Mouse (Mus musculus): Measurements from ENCODE around the gene Bglap2. TPM values are rescaled to one million over a fixed set of nuclear protein-coding genes. Genes with fewer than 3 reads are reported as not detected.
"Not testable (repeated sequence)": the region's sequence is repeated elsewhere in the genome, so short reads cannot be mapped to it uniquely, and the experiment has no call there.

Bglap2 gene
- polyA plus RNA-seq, 1 experiment from 2014 or later: not detected

DNA sequence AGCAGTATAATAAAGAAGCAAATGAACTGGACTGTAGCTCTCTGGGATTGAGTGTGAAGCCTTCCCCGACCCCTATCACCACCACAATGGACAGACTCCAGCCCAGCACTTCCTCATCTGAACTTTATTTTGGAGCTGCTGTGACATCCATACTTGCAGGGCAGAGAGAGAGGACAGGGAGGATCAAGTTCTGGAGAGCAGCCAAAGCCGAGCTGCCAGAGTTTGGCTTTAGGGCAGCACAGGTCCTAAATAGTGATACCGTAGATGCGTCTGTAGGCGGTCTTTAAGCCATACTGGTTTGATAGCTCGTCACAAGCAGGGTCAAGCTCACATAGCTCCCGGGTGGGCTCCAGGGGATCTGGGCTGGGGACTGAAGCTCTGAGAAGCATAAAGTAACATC, 10.0 kb downstream of the Bglap2 start:
- not testable (repeated sequence) for H3K9ac ChIP-seq (replicated peaks; ENCODE audit: low read depth, low read length); H3K27me3 ChIP-seq (replicated peaks; ENCODE audit: control insufficient read depth, insufficient read depth, low read length); H3K36me3 ChIP-seq (ENCODE audit: control insufficient read depth, insufficient read depth); H3K27ac ChIP-seq (ENCODE audit: low read length); H3K4me3 ChIP-seq (replicated peaks; ENCODE audit: low read length); ATAC-seq; H3K4me1 ChIP-seq (replicated peaks; ENCODE audit: control insufficient read depth, insufficient read depth, low read length); H3K9me3 ChIP-seq (ENCODE audit: control insufficient read depth, low read length); H3K4me2 ChIP-seq (ENCODE audit: low read length)
- WGBS: 89% methylated on average over 7 of the region's 7 CpGs

- not testable (repeated sequence) for H3K36me3 ChIP-seq (ENCODE audit: control insufficient read depth, insufficient read depth); H3K4me2 ChIP-seq (ENCODE audit: low read length); H3K4me1 ChIP-seq (replicated peaks; ENCODE audit: control insufficient read depth, insufficient read depth, low read length); H3K27me3 ChIP-seq (replicated peaks; ENCODE audit: control insufficient read depth, insufficient read depth, low read length); H3K27ac ChIP-seq (ENCODE audit: low read length); H3K4me3 ChIP-seq (replicated peaks; ENCODE audit: low read length); H3K9ac ChIP-seq (replicated peaks; ENCODE audit: low read depth, low read length); H3K9me3 ChIP-seq (ENCODE audit: control insufficient read depth, low read length)
- peak; percentile 19 for ATAC-seq
- WGBS: 47% methylated on average over 3 of the region's 7 CpGs
Measured at GRCm38 (mm10) chr3:88367517-88367916, 11.0 kb downstream of the Bglap2 start.

DNA sequence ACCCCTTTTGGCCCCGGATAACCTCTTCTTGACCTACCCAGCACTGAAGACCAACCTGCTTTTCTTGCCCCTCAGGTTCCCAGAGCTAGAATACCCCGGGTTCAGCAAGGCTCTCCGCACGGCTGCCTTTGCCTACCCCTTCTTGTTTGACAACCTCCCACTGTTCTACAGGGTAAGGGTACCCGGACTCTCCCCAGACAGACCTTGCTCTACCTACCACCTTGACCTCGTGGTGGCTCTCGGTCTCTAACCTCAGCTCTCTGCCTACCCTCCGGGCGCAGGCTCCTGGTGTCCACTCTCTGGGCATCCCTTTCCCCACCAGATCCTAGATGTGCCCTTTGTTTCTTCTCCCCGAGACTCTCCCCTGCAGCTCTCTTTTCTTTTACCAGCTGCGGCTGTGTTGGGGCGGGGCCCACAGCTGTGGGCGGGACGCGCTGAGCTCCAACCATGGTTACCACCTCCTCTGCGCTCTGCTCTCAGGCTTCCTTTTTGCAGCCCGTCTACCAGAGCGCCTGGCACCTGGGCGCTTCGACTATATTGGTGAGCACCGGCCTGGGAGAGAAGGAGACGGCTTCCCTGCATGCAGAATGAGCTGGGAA, 11.6 kb downstream of the Bglap2 start:
- not testable (repeated sequence) for H3K36me3 ChIP-seq (ENCODE audit: control insufficient read depth, insufficient read depth); H3K27me3 ChIP-seq (replicated peaks; ENCODE audit: control insufficient read depth, insufficient read depth, low read length); H3K4me1 ChIP-seq (replicated peaks; ENCODE audit: control insufficient read depth, insufficient read depth, low read length); H3K9me3 ChIP-seq (ENCODE audit: control insufficient read depth, low read length)
- Histone ChIP-seq H3K9ac (replicated peaks; ENCODE audit: low read depth, low read length) (0 out of 2 replicates have a peak overlapping the region, but pooled peaks have one; percentile 5), H3K4me2 (ENCODE audit: low read length) (peak overlapping the region; percentile 28), H3K27ac (ENCODE audit: low read length) (0 out of 2 replicates have a peak overlapping the region, but pooled peaks have one; percentile 34), H3K4me3 (replicated peaks; ENCODE audit: low read length) (peak overlapping the region; percentile 25)
- 4% methylated on average over 18 of the region's 22 CpGs for WGBS
- ATAC-seq: peak; percentile 93

- 46% methylated on average over 34 of the region's 34 CpGs for WGBS
- Histone ChIP-seq H3K27ac (ENCODE audit: low read length) (no peak overlapping the region), H3K36me3 (ENCODE audit: control insufficient read depth, insufficient read depth) (peaks cover 8% of the 10 kb centered on the region), H3K4me3 (replicated peaks; ENCODE audit: low read length) (no peak overlapping the region), H3K4me2 (ENCODE audit: low read length) (no peak overlapping the region), H3K27me3 (replicated peaks; ENCODE audit: control insufficient read depth, insufficient read depth, low read length) (no peaks in the 10 kb centered on the region; the same call in 1 of the 2 replicates), H3K9me3 (ENCODE audit: control insufficient read depth, low read length) (0 out of 2 replicates have a peak, but pooled peaks cover 6% of the 10 kb centered on the region), H3K9ac (replicated peaks; ENCODE audit: low read depth, low read length) (no peak overlapping the region), H3K4me1 (replicated peaks; ENCODE audit: control insufficient read depth, insufficient read depth, low read length) (no peaks in the 10 kb centered on the region)
- ATAC-seq: no peak
Measured at GRCm38 (mm10) chr3:88365705-88366361, 12.7 kb downstream of the Bglap2 start.

GRCm38 (mm10) chr3:88364337-88364736, 14.2 kb downstream of the Bglap2 start, which contains the start of gene Paqr6:
Gene Paqr6, plus strand, starts transcription at chr3:88364584.
- Histone ChIP-seq H3K27ac (ENCODE audit: low read length) (no peak within 1 kb of the TSS), H3K9me3 (ENCODE audit: control insufficient read depth, low read length) (no peaks in the 10 kb centered on the region), H3K27me3 (replicated peaks; ENCODE audit: control insufficient read depth, insufficient read depth, low read length) (no peaks in the 10 kb centered on the region; the same call in 1 of the 2 replicates), H3K4me1 (replicated peaks; ENCODE audit: control insufficient read depth, insufficient read depth, low read length) (no peaks in the 10 kb centered on the region), H3K9ac (replicated peaks; ENCODE audit: low read depth, low read length) (no peak within 1 kb of the TSS), H3K4me3 (replicated peaks; ENCODE audit: low read length) (no peak within 1 kb of the TSS), H3K36me3 (ENCODE audit: control insufficient read depth, insufficient read depth) (peaks cover 21% of the 10 kb centered on the region), H3K4me2 (ENCODE audit: low read length) (no peak within 1 kb of the TSS)
- WGBS: 6% methylated on average over 14 of the region's 16 CpGs
- no peak for ATAC-seq

- Histone ChIP-seq H3K9ac (replicated peaks; ENCODE audit: low read depth, low read length) (no peak overlapping the region), H3K36me3 (ENCODE audit: control insufficient read depth, insufficient read depth) (peaks cover 24% of the 10 kb centered on the region), H3K9me3 (ENCODE audit: control insufficient read depth, low read length) (no peaks in the 10 kb centered on the region), H3K4me1 (replicated peaks; ENCODE audit: control insufficient read depth, insufficient read depth, low read length) (no peaks in the 10 kb centered on the region), H3K4me3 (replicated peaks; ENCODE audit: low read length) (no peak overlapping the region), H3K27me3 (replicated peaks; ENCODE audit: control insufficient read depth, insufficient read depth, low read length) (no peaks in the 10 kb centered on the region; the same call in 1 of the 2 replicates), H3K27ac (ENCODE audit: low read length) (no peak overlapping the region), H3K4me2 (ENCODE audit: low read length) (no peak overlapping the region)
- ATAC-seq: no peak
- WGBS: 37% methylated on average over 4 of the region's 4 CpGs
Measured at GRCm38 (mm10) chr3:88363700-88364099, 14.8 kb downstream of the Bglap2 start.

DNA sequence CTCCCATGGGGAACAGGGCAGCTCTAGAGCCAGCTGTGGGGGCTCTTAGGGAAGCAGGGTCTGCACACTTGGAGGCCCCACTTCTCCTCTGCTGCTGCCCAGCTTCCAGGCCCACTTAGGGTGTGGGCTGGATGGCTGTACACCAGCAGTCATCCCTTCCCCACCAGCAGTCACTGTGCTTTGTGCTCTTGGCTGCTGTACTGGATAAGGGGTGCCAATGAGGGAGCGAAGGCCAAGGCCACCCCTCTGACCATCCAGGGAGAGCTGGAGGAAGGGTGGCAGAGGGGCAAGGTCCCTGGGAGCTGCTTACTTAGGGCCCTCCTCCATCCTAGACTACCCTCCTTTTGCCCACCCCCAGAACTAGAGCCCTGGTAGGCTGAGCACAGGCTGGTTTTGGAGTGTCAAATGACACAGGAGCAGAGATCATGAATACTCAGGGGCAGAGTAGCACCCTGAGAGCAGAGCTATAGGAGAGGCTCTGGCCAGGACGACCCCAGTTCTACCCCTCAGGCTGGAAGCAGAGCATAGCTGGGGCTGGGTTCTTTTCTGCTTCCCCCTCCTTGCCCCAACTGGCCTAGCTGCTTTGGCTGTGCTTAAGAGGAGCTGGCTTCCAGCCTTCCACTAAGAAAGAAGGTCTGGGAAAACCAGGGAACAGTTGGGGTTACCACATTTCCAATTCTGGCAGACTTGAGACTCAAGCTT, 16.7 kb downstream of the Bglap2 start:
- Histone ChIP-seq H3K4me1 (replicated peaks; ENCODE audit: control insufficient read depth, insufficient read depth, low read length) (no peaks in the 10 kb centered on the region), H3K27me3 (replicated peaks; ENCODE audit: control insufficient read depth, insufficient read depth, low read length) (no peaks in the 10 kb centered on the region; the same call in 1 of the 2 replicates), H3K9me3 (ENCODE audit: control insufficient read depth, low read length) (no peaks in the 10 kb centered on the region), H3K4me2 (ENCODE audit: low read length) (no peak overlapping the region), H3K9ac (replicated peaks; ENCODE audit: low read depth, low read length) (no peak overlapping the region), H3K36me3 (ENCODE audit: control insufficient read depth, insufficient read depth) (peaks cover 37% of the 10 kb centered on the region), H3K4me3 (replicated peaks; ENCODE audit: low read length) (no peak overlapping the region), H3K27ac (ENCODE audit: low read length) (no peak overlapping the region)
- WGBS: 94% methylated on average over 2 of the region's 2 CpGs
- ATAC-seq: no peak

- Histone ChIP-seq H3K27me3 (replicated peaks; ENCODE audit: control insufficient read depth, insufficient read depth, low read length) (no peaks in the 10 kb centered on the region; the same call in 1 of the 2 replicates), H3K4me2 (ENCODE audit: low read length) (no peak overlapping the region), H3K4me1 (replicated peaks; ENCODE audit: control insufficient read depth, insufficient read depth, low read length) (no peaks in the 10 kb centered on the region), H3K4me3 (replicated peaks; ENCODE audit: low read length) (no peak overlapping the region), H3K9ac (replicated peaks; ENCODE audit: low read depth, low read length) (no peak overlapping the region), H3K27ac (ENCODE audit: low read length) (no peak overlapping the region), H3K36me3 (ENCODE audit: control insufficient read depth, insufficient read depth) (peaks cover 44% of the 10 kb centered on the region), H3K9me3 (ENCODE audit: control insufficient read depth, low read length) (no peaks in the 10 kb centered on the region)
- WGBS: 78% methylated on average over 6 of the region's 6 CpGs
- ATAC-seq: no peak
Measured at GRCm38 (mm10) chr3:88361096-88361495, 17.4 kb downstream of the Bglap2 start.

GRCm38 (mm10) chr3:88359989-88360388, 18.5 kb downstream of the Bglap2 start:
- Histone ChIP-seq H3K9ac (replicated peaks; ENCODE audit: low read depth, low read length) (no peak overlapping the region), H3K4me1 (replicated peaks; ENCODE audit: control insufficient read depth, insufficient read depth, low read length) (no peaks in the 10 kb centered on the region), H3K36me3 (ENCODE audit: control insufficient read depth, insufficient read depth) (peaks cover 55% of the 10 kb centered on the region), H3K27ac (ENCODE audit: low read length) (no peak overlapping the region), H3K9me3 (ENCODE audit: control insufficient read depth, low read length) (no peaks in the 10 kb centered on the region), H3K4me2 (ENCODE audit: low read length) (no peak overlapping the region), H3K4me3 (replicated peaks; ENCODE audit: low read length) (no peak overlapping the region), H3K27me3 (replicated peaks; ENCODE audit: control insufficient read depth, insufficient read depth, low read length) (no peaks in the 10 kb centered on the region)
- 63% methylated on average over 3 of the region's 3 CpGs for WGBS
- no peak for ATAC-seq

Data from forebrain, embryonic 16.5 days (tissue).